ENCODE assay signal across 25 mouse cellular contexts in the genomic region with DNA sequence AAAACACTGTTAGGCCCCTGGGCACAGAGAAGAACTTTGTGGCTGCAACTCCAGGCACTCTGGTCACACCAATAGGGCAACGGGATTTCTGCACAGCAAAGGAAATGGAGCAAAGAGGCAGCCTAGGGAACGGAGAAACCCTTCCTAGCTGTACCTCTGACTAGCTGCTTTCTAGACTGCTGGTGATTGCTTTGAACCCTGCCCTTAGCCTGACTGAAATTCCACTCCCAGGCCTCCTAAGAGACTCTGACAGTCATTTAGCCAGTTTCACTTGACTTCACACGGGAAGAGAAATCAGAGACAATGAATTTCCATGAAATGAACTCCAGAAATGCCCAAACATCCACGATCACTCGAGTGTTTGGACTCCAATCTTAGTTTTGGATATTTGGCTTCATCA. TPM values are rescaled to one million over a fixed set of nuclear protein-coding genes. Genes with fewer than 3 reads are reported as not detected.
"Had no signal": no experiment of that assay in that cellular context is flagged by ENCODE, and none has a peak within 500 bp of the region (broad histone marks: within the 10 kb centered on the region; RNA-seq: fewer than 3 reads in every experiment).

No protein-coding gene starts in this region.

- H3K4me2 ChIP-seq: heart, embryonic 12.5 days; hindbrain, embryonic 12.5 days; hindbrain, embryonic 14.5 days; intestine, embryonic 15.5 days; limb, embryonic 12.5 days; liver, embryonic 11.5 days; liver, embryonic 13.5 days; liver, embryonic 15.5 days had no signal

- H3K36me3 ChIP-seq: heart, embryonic 12.5 days; hindbrain, embryonic 10.5 days; hindbrain, embryonic 12.5 days; intestine, embryonic 15.5 days; limb, embryonic 10.5 days; limb, embryonic 12.5 days; liver, embryonic 13.5 days; liver, embryonic 15.5 days had no signal

- H3K9me3 ChIP-seq: heart, embryonic 12.5 days; hindbrain, embryonic 10.5 days; hindbrain, embryonic 12.5 days; intestine, embryonic 15.5 days; limb, embryonic 10.5 days; limb, embryonic 12.5 days; liver, embryonic 13.5 days; liver, embryonic 15.5 days had no signal

- H3K4me1 ChIP-seq: heart, embryonic 12.5 days; hindbrain, embryonic 10.5 days; hindbrain, embryonic 12.5 days; intestine, embryonic 15.5 days; limb, embryonic 10.5 days; limb, embryonic 12.5 days; liver, embryonic 13.5 days; liver, embryonic 15.5 days had no signal

- H3K4me3 ChIP-seq: gastrocnemius, adult 2 months; heart, adult 2 months; heart, embryonic 12.5 days; hindbrain, embryonic 10.5 days; hindbrain, embryonic 12.5 days; intestine, embryonic 15.5 days; layer of hippocampus, adult 2 months; left cerebral cortex, adult 2 months; limb, embryonic 10.5 days; limb, embryonic 12.5 days; liver, embryonic 13.5 days; liver, embryonic 15.5 days had no signal

- ATAC-seq: forebrain, embryonic 16.5 days; hindbrain, embryonic 16.5 days; inflammation-experienced regulatory T-cells, adult 6 months; intestine, embryonic 15.5 days; intestine, postnatal 0 days; liver, postnatal 0 days had no signal

- H3K27me3 ChIP-seq: heart, embryonic 12.5 days; hindbrain, embryonic 12.5 days; intestine, embryonic 15.5 days; limb, embryonic 12.5 days; liver, embryonic 13.5 days; liver, embryonic 15.5 days had no signal

- H3K9ac ChIP-seq: heart, embryonic 12.5 days; hindbrain, embryonic 12.5 days; hindbrain, embryonic 14.5 days; intestine, embryonic 15.5 days; limb, embryonic 12.5 days; liver, embryonic 13.5 days; liver, embryonic 15.5 days; liver, postnatal 0 days had no signal

- H3K27ac ChIP-seq: gastrocnemius, adult 2 months; heart, adult 2 months; hindbrain, embryonic 10.5 days; hindbrain, embryonic 12.5 days; hindbrain, embryonic 14.5 days; intestine, embryonic 15.5 days; layer of hippocampus, adult 2 months; left cerebral cortex, adult 2 months; limb, embryonic 10.5 days; limb, embryonic 12.5 days; liver, embryonic 13.5 days; liver, embryonic 15.5 days had no signal

- DNase-seq: gastrocnemius, adult 2 months; gastrocnemius, postnatal 10 days; gastrocnemius, postnatal 25 days; heart, adult 2 months; heart, postnatal 10 days; heart, postnatal 4 days; liver; liver, embryonic 13.5 days; liver, postnatal 0 days had no signal

RNA-seq across cellular contexts. Expression of gene Casr, which starts 38.8 kb away (rescaled TPM):
- polyA plus RNA-seq: heart, adult 2 months; heart, embryonic 14.5 days; inflammation-experienced regulatory T-cells, adult 6 months; liver, embryonic 13.5 days; liver, embryonic 15.5 days had no signal
